Mouse (Mus musculus) MEL (cell line): ENCODE results near the gene Zcchc14. TPM values are rescaled to one million over a fixed set of nuclear protein-coding genes. Genes with fewer than 3 reads are reported as not detected.

Experiments used
- DNase-seq: peaks from one replicate; pipeline ENCODE4 v3.0.0; 2011; ENCODE audit warnings: low read depth, low spot score
- H3K27ac ChIP-seq: 2 replicates; pipeline ENCODE4 v1.5.1; 2012; ENCODE audit warnings: low read depth, mild to moderate bottlenecking, control low read depth, low read length, moderate library complexity; ENCODE audit not compliant: control insufficient read depth
- H3K27me3 ChIP-seq, 2 experiments: fragments of 150-350 bp in 1 of 2; sonication (generic) in 1 of 2; 2 replicates each; pipeline ENCODE4 v1.6.1; 2012; ENCODE audit warnings: low read length in 2 of 2, mild to moderate bottlenecking in 2 of 2, improper control_type of control experiment in 1 of 2, moderate library complexity in 1 of 2; ENCODE audit not compliant: insufficient read depth in 2 of 2, control insufficient read depth in 1 of 2
- H3K36me3 ChIP-seq, 2 experiments: 2 replicates each; pipeline ENCODE4 v1.6.1; 2012 to 2014; ENCODE audit warnings: low read length in 2 of 2, improper control_type of control experiment in 1 of 2, inconsistent platforms in 1 of 2, mild to moderate bottlenecking in 1 of 2; ENCODE audit not compliant: insufficient read depth in 2 of 2, control insufficient read depth in 1 of 2
- H3K4me1 ChIP-seq, 2 experiments: fragments of 150-350 bp in 1 of 2; sonication (generic) in 1 of 2; 2 replicates each; pipeline ENCODE4 v1.6.1; 2012; ENCODE audit warnings: low read length in 2 of 2, improper control_type of control experiment in 1 of 2, mild to moderate bottlenecking in 1 of 2; ENCODE audit not compliant: insufficient read depth in 2 of 2, control insufficient read depth in 1 of 2
- H3K4me3 ChIP-seq, 2 experiments: fragments of 150-350 bp in 1 of 2; sonication (generic) in 1 of 2; 2 replicates each; pipeline ENCODE4 v1.5.1; 2012; ENCODE audit warnings: low read depth in 2 of 2, low read length in 2 of 2, mild to moderate bottlenecking in 2 of 2, moderate library complexity in 2 of 2, control low read depth in 1 of 2, improper control_type of control experiment in 1 of 2; ENCODE audit not compliant: control insufficient read depth in 1 of 2, insufficient read depth in 1 of 2
- H3K79me2 ChIP-seq: 2 replicates; pipeline ENCODE4 v1.6.1; 2012; ENCODE audit warnings: mild to moderate bottlenecking, low read length, moderate library complexity; ENCODE audit not compliant: control insufficient read depth, poor library complexity, insufficient read depth
- H3K9ac ChIP-seq: 2 replicates; pipeline ENCODE4 v1.6.1; 2012; ENCODE audit warnings: low read depth, mild to moderate bottlenecking, control low read depth, low read length, moderate library complexity; ENCODE audit not compliant: control insufficient read depth, poor library complexity, severe bottlenecking
- H3K9me3 ChIP-seq: fragments of 150-350 bp; sonication (generic); replicated peaks from 2 replicates; pipeline ENCODE4 v1.6.1; 2012; ENCODE audit warnings: mild to moderate bottlenecking, low read length, improper control_type of control experiment, moderate library complexity; ENCODE audit not compliant: insufficient read depth
- CHD2 ChIP-seq: IDR thresholded peaks from 2 replicates; pipeline ENCODE4 v1.6.1; 2011; ENCODE audit warnings: low read length, improper control_type of control experiment
- CTCF ChIP-seq, 3 experiments: IDR thresholded peaks in 2 of 3; conservative IDR thresholded peaks in 1 of 3; 2 replicates each; pipeline ENCODE4 v1.5.1; 2011 to 2012; ENCODE audit warnings: low read length in 3 of 3, low read depth in 2 of 3, mild to moderate bottlenecking in 2 of 3, improper control_type of control experiment in 1 of 3, inconsistent platforms in 1 of 3, mixed read lengths in 1 of 3, moderate library complexity in 1 of 3; ENCODE audit not compliant: control insufficient read depth in 1 of 3, insufficient read depth in 1 of 3, poor library complexity in 1 of 3, severe bottlenecking in 1 of 3
- E2F4 ChIP-seq: IDR thresholded peaks from 2 replicates; pipeline ENCODE4 v1.6.1; 2011; ENCODE audit warnings: low read depth, low read length, improper control_type of control experiment, borderline replicate concordance
- EP300 ChIP-seq, 2 experiments: IDR thresholded peaks; 2 replicates each; pipeline ENCODE4 v1.6.1; 2011; ENCODE audit warnings: improper control_type of control experiment in 2 of 2, low read length in 2 of 2, low read depth in 1 of 2, mild to moderate bottlenecking in 1 of 2
- ETS1 ChIP-seq: IDR thresholded peaks from 2 replicates; pipeline ENCODE4 v1.6.1; 2012; ENCODE audit warnings: low read depth, mild to moderate bottlenecking, inconsistent platforms, low read length, improper control_type of control experiment, moderate library complexity
- GABPA ChIP-seq: IDR thresholded peaks from 2 replicates; pipeline ENCODE4 v1.6.1; 2012; ENCODE audit warnings: low read depth, mild to moderate bottlenecking, inconsistent platforms, low read length, improper control_type of control experiment, moderate library complexity
- GATA1 ChIP-seq: IDR thresholded peaks from 2 replicates; pipeline ENCODE4 v1.6.1; 2011; ENCODE audit warnings: low read depth, low read length, improper control_type of control experiment
- MAFK ChIP-seq: IDR thresholded peaks from 2 replicates; pipeline ENCODE4 v1.6.1; 2011; ENCODE audit warnings: low read depth, mild to moderate bottlenecking, low read length, improper control_type of control experiment, borderline replicate concordance
- MAX ChIP-seq: IDR thresholded peaks from 2 replicates; pipeline ENCODE4 v1.6.1; 2011; ENCODE audit warnings: low read length, improper control_type of control experiment
- MAZ ChIP-seq: IDR thresholded peaks from 2 replicates; pipeline ENCODE4 v1.6.1; 2012; ENCODE audit warnings: low read depth, mild to moderate bottlenecking, inconsistent platforms, low read length, improper control_type of control experiment
- MXI1 ChIP-seq: IDR thresholded peaks from 2 replicates; pipeline ENCODE4 v1.6.1; 2011; ENCODE audit warnings: mild to moderate bottlenecking, low read depth, low read length, improper control_type of control experiment
- MYB ChIP-seq: IDR thresholded peaks from 2 replicates; pipeline ENCODE4 v1.6.1; 2011; ENCODE audit warnings: mild to moderate bottlenecking, low read depth, low read length, improper control_type of control experiment
- MYC ChIP-seq: IDR thresholded peaks from 2 replicates; pipeline ENCODE4 v1.6.1; 2011; ENCODE audit warnings: low read depth, mild to moderate bottlenecking, low read length, improper control_type of control experiment, moderate library complexity
- POLR2A ChIP-seq, 2 experiments: IDR thresholded peaks; 2 replicates each; pipeline ENCODE4 v1.6.1; 2011 to 2012; ENCODE audit warnings: low read length in 2 of 2, mild to moderate bottlenecking in 2 of 2, control low read depth in 1 of 2, improper control_type of control experiment in 1 of 2, low read depth in 1 of 2, moderate library complexity in 1 of 2; ENCODE audit not compliant: control insufficient read depth in 1 of 2, insufficient read depth in 1 of 2, poor library complexity in 1 of 2
- RAD21 ChIP-seq: IDR thresholded peaks from 2 replicates; pipeline ENCODE4 v1.6.1; 2011; ENCODE audit warnings: mild to moderate bottlenecking, low read depth, low read length, improper control_type of control experiment
- RCOR1 ChIP-seq: IDR thresholded peaks from 2 replicates; pipeline ENCODE4 v1.6.1; 2012; ENCODE audit warnings: low read depth, mild to moderate bottlenecking, inconsistent platforms, low read length, improper control_type of control experiment
- SIN3A ChIP-seq: IDR thresholded peaks from 2 replicates; pipeline ENCODE4 v1.6.1; 2012; ENCODE audit warnings: low read length, improper control_type of control experiment, inconsistent platforms
- SMC3 ChIP-seq: IDR thresholded peaks from 2 replicates; pipeline ENCODE4 v1.6.1; 2011; ENCODE audit warnings: low read depth, low read length, improper control_type of control experiment
- TBP ChIP-seq: IDR thresholded peaks from 2 replicates; pipeline ENCODE4 v1.8.0; 2011; ENCODE audit warnings: low read depth, low read length, improper control_type of control experiment
- UBTF ChIP-seq: IDR thresholded peaks from 2 replicates; pipeline ENCODE4 v1.6.1; 2012; ENCODE audit warnings: low read depth, mild to moderate bottlenecking, inconsistent platforms, low read length, improper control_type of control experiment, moderate library complexity, borderline replicate concordance; ENCODE audit not compliant: insufficient read depth
- USF2 ChIP-seq, 2 experiments: IDR thresholded peaks; 2 replicates each; pipeline ENCODE4 v1.6.1; 2011 to 2012; ENCODE audit warnings: improper control_type of control experiment in 2 of 2, low read length in 2 of 2, borderline replicate concordance in 1 of 2, inconsistent platforms in 1 of 2, low read depth in 1 of 2, mild to moderate bottlenecking in 1 of 2; ENCODE audit not compliant: insufficient read depth in 1 of 2
- ZC3H11A ChIP-seq: IDR thresholded peaks from 2 replicates; pipeline ENCODE4 v1.6.1; 2012; ENCODE audit warnings: low read depth, mild to moderate bottlenecking, inconsistent platforms, low read length, improper control_type of control experiment
- ZKSCAN1 ChIP-seq: IDR thresholded peaks from 2 replicates; pipeline ENCODE4 v1.6.1; 2012; ENCODE audit warnings: low read depth, mild to moderate bottlenecking, inconsistent platforms, low read length, improper control_type of control experiment, moderate library complexity
- ZMIZ1 ChIP-seq: IDR thresholded peaks from 2 replicates; pipeline ENCODE4 v1.6.1; 2012; ENCODE audit warnings: low read depth, mild to moderate bottlenecking, inconsistent platforms, low read length, improper control_type of control experiment, moderate library complexity
- polyA plus RNA-seq, 2 experiments: library from polyadenylated mRNA; stranded (reverse) in 1 of 2; unstranded in 1 of 2; fragments of >175 nt in 1 of 2; fragments of >200 nt in 1 of 2; gene quantifications; 2 replicates each; pipeline versions ENCODE4 v1.2.1 to v1.2.4; 2012; ENCODE audit warnings: low replicate concordance in 2 of 2, low read depth in 1 of 2; ENCODE audit not compliant: insufficient read length in 2 of 2, insufficient read depth in 1 of 2, missing spikeins in 1 of 2
- total RNA-seq: library from RNA; depleted of rRNA; stranded (reverse); fragments of 300-350 nt; gene quantifications from 2 replicates; pipeline ENCODE4 v1.2.3, GENCODE M21; 2012

The Zcchc14 gene
- total and polyA plus RNA-seq, 3 experiments = 0.04 to 0.11 TPM; not detected in 1

GRCm38 (mm10) chr8:121650389-121651307, 2.1 kb downstream of the Zcchc14 start:
- no peaks in the 10 kb centered on the region for H3K4me1 ChIP-seq
- no peaks in the 10 kb centered on the region for H3K79me2 ChIP-seq
- peak; percentile 6 for DNase-seq
- no peak for TF ChIP-seq ZMIZ1
- TF ChIP-seq CTCF (IDR thresholded peaks at IDR 0.05 in 2 of 3, conservative IDR thresholded peaks at IDR 0.05 in 1 of 3; ENCODE audit: control insufficient read depth in 1 of 3, insufficient read depth in 1 of 3, low read depth in 2 of 3, low read length in 3 of 3, poor library complexity in 1 of 3, severe bottlenecking in 1 of 3) = no peak
- TF ChIP-seq MAX = no peak
- no peak for TF ChIP-seq POLR2A (IDR thresholded peaks at IDR 0.05; ENCODE audit: control insufficient read depth in 1 of 2, insufficient read depth in 1 of 2, low read depth in 1 of 2, low read length in 2 of 2, poor library complexity in 1 of 2)
- TF ChIP-seq GATA1 = no peak
- no peak for TF ChIP-seq SMC3
- no peak for TF ChIP-seq MAZ
- TF ChIP-seq RCOR1 = no peak
- no peak for TF ChIP-seq RAD21
- no peak for TF ChIP-seq MYB
- TF ChIP-seq MYC = no peak
- no peak for TF ChIP-seq ZKSCAN1
- no peak for TF ChIP-seq MXI1
- no peaks in the 10 kb centered on the region for H3K36me3 ChIP-seq
- no peak overlapping the region for H3K27ac ChIP-seq
- H3K27me3 ChIP-seq = no peaks in the 10 kb centered on the region
- no peaks in the 10 kb centered on the region for H3K9me3 ChIP-seq
- no peak overlapping the region for H3K4me3 ChIP-seq
- H3K9ac ChIP-seq = no peak overlapping the region

DNA sequence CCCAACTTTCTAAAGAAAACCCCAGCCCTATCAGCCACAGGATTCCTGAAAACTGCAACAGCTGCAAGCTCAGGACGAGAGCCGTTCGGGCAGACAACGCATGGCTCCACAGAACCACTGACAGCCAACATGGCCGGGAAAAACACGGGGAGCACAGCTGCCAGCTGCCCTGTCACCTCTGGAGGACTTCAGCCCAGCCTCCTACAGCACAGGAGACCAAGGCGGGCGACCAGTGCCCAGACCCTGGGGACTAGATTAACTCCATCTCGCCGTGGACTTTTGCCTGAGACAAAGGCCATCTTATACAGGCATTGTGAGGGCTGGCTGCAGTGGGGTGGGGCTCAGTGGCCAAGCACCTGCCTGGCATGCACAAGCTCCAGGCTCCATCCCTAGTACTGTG, 2.8 kb downstream of the Zcchc14 start:
- H3K27me3 ChIP-seq = no peaks in the 10 kb centered on the region
- no peak overlapping the region for H3K9ac ChIP-seq
- DNase-seq = no peak
- H3K79me2 ChIP-seq = no peaks in the 10 kb centered on the region
- TF ChIP-seq SIN3A (no peak), SMC3 (no peak), GABPA (no peak), EP300 (IDR thresholded peaks at IDR 0.05; ENCODE audit: low read depth in 1 of 2, low read length in 2 of 2) (no peak), CHD2 (no peak), USF2 (IDR thresholded peaks at IDR 0.05; ENCODE audit: borderline replicate concordance in 1 of 2, insufficient read depth in 1 of 2, low read depth in 1 of 2, low read length in 2 of 2) (no peak), POLR2A (IDR thresholded peaks at IDR 0.05; ENCODE audit: control insufficient read depth in 1 of 2, insufficient read depth in 1 of 2, low read depth in 1 of 2, low read length in 2 of 2, poor library complexity in 1 of 2) (no peak), E2F4 (no peak), MAX (no peak), UBTF (no peak), ETS1 (no peak), ZC3H11A (no peak), RAD21 (no peak), CTCF (IDR thresholded peaks at IDR 0.05 in 2 of 3, conservative IDR thresholded peaks at IDR 0.05 in 1 of 3; ENCODE audit: control insufficient read depth in 1 of 3, insufficient read depth in 1 of 3, low read depth in 2 of 3, low read length in 3 of 3, poor library complexity in 1 of 3, severe bottlenecking in 1 of 3) (no peak), MXI1 (no peak), TBP (no peak), MAFK (no peak)
- H3K4me3 ChIP-seq = no peak overlapping the region
- no peaks in the 10 kb centered on the region for H3K36me3 ChIP-seq
- no peak overlapping the region for H3K27ac ChIP-seq
- no peaks in the 10 kb centered on the region for H3K9me3 ChIP-seq
- H3K4me1 ChIP-seq = no peaks in the 10 kb centered on the region
